Comparison of ENCODE assay signal across 9 mouse cellular contexts in the genomic region with DNA sequence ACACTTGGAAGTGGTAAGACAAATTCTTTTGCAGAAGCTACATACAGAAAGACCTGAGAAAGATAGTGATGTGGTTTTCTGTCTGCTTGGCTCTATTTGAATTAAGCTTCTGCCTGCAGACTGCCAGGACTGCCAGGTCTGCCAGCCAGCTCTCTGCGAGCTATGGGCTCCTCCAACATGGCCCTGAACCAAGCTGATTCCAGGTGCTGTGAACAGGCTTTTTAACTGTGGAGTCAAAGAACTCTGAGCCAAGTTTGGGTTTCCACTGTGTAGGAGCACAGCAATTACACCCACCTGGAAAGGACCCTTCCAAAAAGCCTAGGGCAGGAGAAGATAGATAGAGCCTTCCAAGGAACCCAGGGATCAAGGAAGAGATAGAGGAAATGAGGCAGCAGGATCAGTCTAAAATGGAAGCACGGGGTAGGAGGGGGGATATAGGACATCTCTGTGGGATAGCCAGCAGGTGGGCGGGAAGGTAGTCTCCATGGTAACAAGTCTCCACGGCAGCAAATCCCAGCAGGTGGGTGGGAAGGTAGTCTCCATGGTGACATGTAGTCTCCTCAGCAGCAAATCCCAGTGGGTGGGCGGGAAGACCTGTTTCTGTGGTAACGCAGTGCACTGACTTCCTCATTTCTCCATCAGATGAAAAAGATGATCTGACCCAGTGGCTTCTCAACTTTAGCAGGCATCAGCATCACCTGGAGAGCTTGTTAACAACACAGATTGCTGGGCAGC. TPM values are rescaled to one million over a fixed set of nuclear protein-coding genes. Genes with fewer than 3 reads are reported as not detected.
DNase-seq lines count a peak whose midpoint lies in the region; ATAC-seq lines count a peak whose summit lies in the region.
"Had no signal": no experiment of that assay in that cellular context is flagged by ENCODE, and none has a peak within 500 bp of the region (broad histone marks: within the 10 kb centered on the region; RNA-seq: fewer than 3 reads in every experiment).

No protein-coding gene starts in this region.

- peak; percentile 58 for ATAC-seq in hindbrain, embryonic 12.5 days (ENCODE audit: low FRiP score)
- ATAC-seq in megakaryocyte, adult 5-6 weeks (ENCODE audit: poor library complexity, severe bottlenecking): 0 out of 2 replicates have a peak, but pooled peaks have one; percentile 33
- ATAC-seq in inflammation-experienced regulatory T-cells, adult 6 months: no peak

- WGBS in hindbrain, embryonic 12.5 days: 36% methylated on average over 6 of the region's 6 CpGs

- H3K4me1 ChIP-seq in hindbrain, embryonic 12.5 days: no peaks in the 10 kb centered on the region

- H3K27me3 ChIP-seq in hindbrain, embryonic 12.5 days: peaks cover 6% of the 10 kb centered on the region; the same call in 1 of the 2 replicates

- no peaks in the 10 kb centered on the region for H3K9me3 ChIP-seq in hindbrain, embryonic 12.5 days (replicated peaks)

- DNase-seq in right cerebral cortex, adult 18-20 months: peak; percentile 90
- DNase-seq in right cerebral cortex, postnatal 4 days: no peak
- DNase-seq in urinary bladder, postnatal 4 days (ENCODE audit: low spot score in 2 of 2): no peak
- DNase-seq in ovary, adult 18-20 months (ENCODE audit: low spot score): no peak
- no peak for DNase-seq in yolk sac, embryonic 10.5 days (ENCODE audit: low spot score)

- no peak overlapping the region for H3K4me3 ChIP-seq in hindbrain, embryonic 12.5 days

- H3K4me2 ChIP-seq in hindbrain, embryonic 12.5 days (replicated peaks): no peak overlapping the region

- no peak overlapping the region for H3K27ac ChIP-seq in hindbrain, embryonic 12.5 days

- H3K36me3 ChIP-seq in hindbrain, embryonic 12.5 days: peaks cover 32% of the 10 kb centered on the region

- H3K9ac ChIP-seq in hindbrain, embryonic 12.5 days: no peak overlapping the region

RNA-seq across cellular contexts. Expression of a gene that starts 14.8 kb away (rescaled TPM):
- 37.0 and 44.6 TPM in 2 replicates for polyA plus RNA-seq in hindbrain, embryonic 12.5 days (2016; fragmentation: Nextera tagmentation; extraction: Ambion mirVana)
- 0.04 TPM in 1 of 2 replicates, not detected in the other for total RNA-seq in megakaryocyte, adult 5-6 weeks (2015)
- not detected in 2 replicates for total RNA-seq in megakaryocyte, adult 5-6 weeks (2017)
- polyA plus RNA-seq in inflammation-experienced regulatory T-cells, adult 6 months (2017; shearing (Covaris generic)): under 1 TPM in 2 of 3 experiments, not detected in 1; 0.15 to 0.23 TPM

RNA-seq across cellular contexts. Expression of a gene that starts 40.0 kb away (rescaled TPM):
- polyA plus RNA-seq in hindbrain, embryonic 12.5 days (2016; fragmentation: Nextera tagmentation; extraction: Ambion mirVana): 38.9 and 39.2 TPM in 2 replicates
- 46.8 and 63.7 TPM in 2 replicates for total RNA-seq in megakaryocyte, adult 5-6 weeks (2015)
- total RNA-seq in megakaryocyte, adult 5-6 weeks (2017): 28.7 and 37.4 TPM in 2 replicates
- polyA plus RNA-seq in inflammation-experienced regulatory T-cells, adult 6 months (2017; shearing (Covaris generic)): 10 to 100 TPM; 55.5 to 98.4 (median 75.3) TPM

RNA-seq across cellular contexts. Expression of a gene that starts 45.0 kb away (rescaled TPM):
- polyA plus RNA-seq in hindbrain, embryonic 12.5 days (2016; fragmentation: Nextera tagmentation; extraction: Ambion mirVana): not detected in 2 replicates
- total RNA-seq in megakaryocyte, adult 5-6 weeks (2015): not detected in 2 replicates
- not detected in 2 replicates for total RNA-seq in megakaryocyte, adult 5-6 weeks (2017)
- 1 to 10 TPM in 1 of 3 experiments, not detected in 2; 1.3 TPM for polyA plus RNA-seq in inflammation-experienced regulatory T-cells, adult 6 months (2017; shearing (Covaris generic))
- polyA plus RNA-seq: limb, embryonic 11.5 days had no signal

RNA-seq across cellular contexts. Expression of a gene that starts 45.7 kb away (rescaled TPM):
- polyA plus RNA-seq in hindbrain, embryonic 12.5 days (2016; fragmentation: Nextera tagmentation; extraction: Ambion mirVana): 3.5 and 4.0 TPM in 2 replicates
- 47.4 and 60.1 TPM in 2 replicates for total RNA-seq in megakaryocyte, adult 5-6 weeks (2015)
- total RNA-seq in megakaryocyte, adult 5-6 weeks (2017): 35.2 and 64.5 TPM in 2 replicates
- 1,000 to 10,000 TPM; 1,580 to 1,755 (median 1,720) TPM for polyA plus RNA-seq in inflammation-experienced regulatory T-cells, adult 6 months (2017; shearing (Covaris generic))

RNA-seq across cellular contexts. Expression of a gene that starts 50.0 kb away (rescaled TPM):
- polyA plus RNA-seq in hindbrain, embryonic 12.5 days (2016; fragmentation: Nextera tagmentation; extraction: Ambion mirVana): not detected in 2 replicates
- 1.0 TPM in 1 of 2 replicates, not detected in the other for total RNA-seq in megakaryocyte, adult 5-6 weeks (2015)
- total RNA-seq in megakaryocyte, adult 5-6 weeks (2017): not detected in 2 replicates
- polyA plus RNA-seq in inflammation-experienced regulatory T-cells, adult 6 months (2017; shearing (Covaris generic)): 1 to 10 TPM in 2 of 3 experiments, not detected in 1; 2.1 to 2.6 TPM
- polyA plus RNA-seq: limb, embryonic 11.5 days had no signal

Comparison
In these comparisons a context has a peak if more than half of its experiments do, and no peak if none do; other contexts are left out.
1. RNA of a gene that starts 14.8 kb away (polyA plus RNA-seq): 37.0 to 44.6 TPM in hindbrain, embryonic 12.5 days; 0.15 to 0.23 TPM in inflammation-experienced regulatory T-cells, adult 6 months; every median in the first group is over 10 times any median in the second.